Mouse (Mus musculus) liver, embryonic 13.5 days (tissue): ENCODE results near the gene Elfn2. TPM values are rescaled to one million over a fixed set of nuclear protein-coding genes. Genes with fewer than 3 reads are reported as not detected.

Source experiments
- ATAC-seq: fragments of 200-750 bp; cut with Nextera tagmentation; 2 replicates; pipeline ENCODE4 v1.8.0; 2017; ENCODE audit warnings: low read depth, mild to moderate bottlenecking, moderate number of reproducible peaks, moderate library complexity
- DNase-seq: peaks from one replicate; pipeline ENCODE4 v3.0.0; 2022
- H3K27ac ChIP-seq: fragments of 300-500 bp; sonication (generic); 2 replicates; pipeline ENCODE4 v1.5.1; 2015; ENCODE audit warnings: moderate library complexity, mild to moderate bottlenecking, inconsistent platforms
- H3K27me3 ChIP-seq: fragments of 300-500 bp; sonication (generic); 2 replicates; pipeline ENCODE4 v1.6.1; 2015; ENCODE audit warnings: mild to moderate bottlenecking, inconsistent platforms
- H3K36me3 ChIP-seq: fragments of 300-500 bp; sonication (generic); 2 replicates; pipeline ENCODE4 v1.6.1; 2015; ENCODE audit warnings: mild to moderate bottlenecking, inconsistent platforms
- H3K4me1 ChIP-seq: fragments of 300-500 bp; sonication (generic); replicated peaks from 2 replicates; pipeline ENCODE4 v1.6.1; 2015; ENCODE audit warnings: inconsistent platforms
- H3K4me2 ChIP-seq: fragments of 300-500 bp; sonication (generic); 2 replicates; pipeline ENCODE4 v1.6.1; 2015; ENCODE audit warnings: inconsistent platforms, mild to moderate bottlenecking, moderate library complexity
- H3K4me3 ChIP-seq: fragments of 300-500 bp; sonication (generic); replicated peaks from 2 replicates; pipeline ENCODE4 v1.5.1; 2015; ENCODE audit warnings: mild to moderate bottlenecking, inconsistent platforms
- H3K9ac ChIP-seq: fragments of 300-500 bp; sonication (generic); 2 replicates; pipeline ENCODE4 v1.6.1; 2015; ENCODE audit warnings: mild to moderate bottlenecking, inconsistent platforms
- H3K9me3 ChIP-seq: fragments of 300-500 bp; sonication (generic); replicated peaks from 2 replicates; pipeline ENCODE4 v1.6.1; 2016; ENCODE audit warnings: inconsistent platforms
- WGBS: fragments of 180-500 bp; shearing (Covaris S2); methylation state at CpG from one replicate; pipeline ENCODE4 v1.1.7; 2015; ENCODE audit not compliant: insufficient replicate concordance; 5-methylcytosine and 5-hydroxymethylcytosine counted together
- polyA plus RNA-seq: library from polyadenylated mRNA; unstranded; fragments of >200 nt; fragmentation: Nextera tagmentation; extraction: Ambion mirVana; gene quantifications from 2 replicates; pipeline ENCODE4 v1.2.1, GENCODE M21; 2015

Elfn2 gene
- polyA plus RNA-seq, 1 experiment from 2014 or later = 0.01 TPM

GRCm38 (mm10) chr15:78634095-78634737 is 84.4 kb downstream of the Elfn2 start:
- Histone ChIP-seq H3K4me3 (no peak overlapping the region), H3K36me3 (no peaks in the 10 kb centered on the region), H3K4me1 (no peaks in the 10 kb centered on the region), H3K27ac (no peak overlapping the region), H3K9ac (no peak overlapping the region), H3K27me3 (peaks cover 20% of the 10 kb centered on the region), H3K9me3 (no peaks in the 10 kb centered on the region), H3K4me2 (no peak overlapping the region)
- WGBS = 31% methylated on average over 10 of the region's 10 CpGs
- ATAC-seq (no peak), DNase-seq (no peak)

DNA sequence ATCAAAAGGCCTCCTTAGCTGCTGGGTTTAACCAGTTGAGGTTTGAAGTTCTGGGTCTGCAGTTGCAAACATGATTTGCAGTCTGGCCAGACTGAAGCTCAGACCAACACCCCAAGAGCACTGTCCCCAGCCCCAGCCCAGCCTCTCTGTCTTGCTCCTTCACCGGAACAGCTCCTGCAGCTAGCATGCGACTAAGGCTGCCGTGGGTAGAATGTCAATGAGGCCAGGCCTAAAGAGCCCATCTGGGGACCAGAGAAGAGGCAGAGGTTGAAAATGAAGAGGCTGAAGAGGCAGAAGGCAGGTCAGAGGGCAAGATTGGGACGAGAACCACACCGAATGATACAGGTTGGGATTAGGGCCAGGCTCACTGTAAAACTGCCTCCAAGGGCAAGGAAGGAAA is 85.2 kb downstream of the Elfn2 start:
- Histone ChIP-seq H3K27ac (no peak overlapping the region), H3K4me3 (no peak overlapping the region), H3K9ac (no peak overlapping the region), H3K27me3 (peaks cover 12% of the 10 kb centered on the region), H3K4me2 (no peak overlapping the region), H3K9me3 (no peaks in the 10 kb centered on the region), H3K36me3 (no peaks in the 10 kb centered on the region), H3K4me1 (no peaks in the 10 kb centered on the region)
- WGBS = 58% methylated on average over 5 of the region's 5 CpGs
- ATAC-seq = no peak
- DNase-seq = no peak

GRCm38 (mm10) chr15:78632387-78632786 is 86.2 kb downstream of the Elfn2 start:
- no peak overlapping the region for H3K4me3 ChIP-seq
- H3K36me3 ChIP-seq = no peaks in the 10 kb centered on the region
- H3K9ac ChIP-seq = no peak overlapping the region
- H3K4me2 ChIP-seq = no peak overlapping the region
- H3K9me3 ChIP-seq = no peaks in the 10 kb centered on the region
- ATAC-seq (no peak), DNase-seq (no peak)
- WGBS = 36% methylated on average over 2 of the region's 2 CpGs
- peaks cover 7% of the 10 kb centered on the region; the same call in 1 of the 2 replicates for H3K27me3 ChIP-seq
- H3K27ac ChIP-seq = no peak overlapping the region
- H3K4me1 ChIP-seq = no peaks in the 10 kb centered on the region

- Histone ChIP-seq H3K4me3 (no peak overlapping the region), H3K9ac (no peak overlapping the region), H3K27me3 (no peaks in the 10 kb centered on the region), H3K36me3 (no peaks in the 10 kb centered on the region), H3K4me1 (no peaks in the 10 kb centered on the region), H3K4me2 (no peak overlapping the region), H3K9me3 (no peaks in the 10 kb centered on the region), H3K27ac (no peak overlapping the region)
- WGBS = 67% methylated on average over 13 of the region's 13 CpGs
- DNase-seq (no peak), ATAC-seq (no peak)
Measured at GRCm38 (mm10) chr15:78626285-78626684, 92.3 kb downstream of the Elfn2 start.

- Histone ChIP-seq H3K4me3 (no peak overlapping the region), H3K27me3 (no peaks in the 10 kb centered on the region), H3K9ac (no peak overlapping the region), H3K27ac (no peak overlapping the region), H3K36me3 (no peaks in the 10 kb centered on the region), H3K9me3 (no peaks in the 10 kb centered on the region), H3K4me2 (no peak overlapping the region), H3K4me1 (no peaks in the 10 kb centered on the region)
- WGBS = 78% methylated on average over 3 of the region's 3 CpGs
- no peak for ATAC-seq
- no peak for DNase-seq
Measured at GRCm38 (mm10) chr15:78624961-78625360, 93.6 kb downstream of the Elfn2 start.

GRCm38 (mm10) chr15:78624431-78624950 is 94.1 kb downstream of the Elfn2 start:
- Histone ChIP-seq H3K36me3 (no peaks in the 10 kb centered on the region), H3K9ac (no peak overlapping the region), H3K4me2 (no peak overlapping the region), H3K9me3 (no peaks in the 10 kb centered on the region), H3K4me1 (no peaks in the 10 kb centered on the region), H3K4me3 (no peak overlapping the region), H3K27me3 (no peaks in the 10 kb centered on the region), H3K27ac (no peak overlapping the region)
- DNase-seq = no peak
- 52% methylated on average over 13 of the region's 13 CpGs for WGBS
- no peak for ATAC-seq

DNA sequence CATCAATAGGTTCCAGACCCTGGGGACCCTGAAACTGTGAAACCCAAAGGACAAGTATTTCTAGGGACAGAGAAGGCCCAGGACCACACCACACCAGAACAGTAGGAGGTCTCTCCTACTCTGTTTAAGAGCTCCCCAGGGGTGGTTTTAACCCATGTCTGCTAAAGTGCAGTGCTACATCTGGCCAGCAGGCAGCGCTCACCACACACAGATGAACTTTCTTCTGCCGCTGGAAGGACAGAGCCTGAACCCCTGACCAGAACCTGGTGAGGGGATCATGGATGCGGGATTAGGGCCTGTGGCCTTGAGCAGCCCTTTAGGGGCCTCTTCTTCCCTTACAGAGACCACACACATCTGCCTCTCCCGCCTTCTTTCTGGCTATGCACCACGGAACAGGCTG is 95.1 kb downstream of the Elfn2 start:
- DNase-seq (peak; percentile 32), ATAC-seq (no peak)
- Histone ChIP-seq H3K4me3 (no peak overlapping the region), H3K27ac (no peak overlapping the region), H3K36me3 (no peaks in the 10 kb centered on the region), H3K27me3 (no peaks in the 10 kb centered on the region), H3K9ac (no peak overlapping the region), H3K4me1 (no peaks in the 10 kb centered on the region), H3K9me3 (no peaks in the 10 kb centered on the region), H3K4me2 (no peak overlapping the region)
- WGBS = 19% methylated on average over 5 of the region's 5 CpGs

Other genes starting within 250 kb of the Elfn2 start
- 0.23 and 0.35 TPM in 2 replicates for gene Il2rb, start 223.5 kb downstream of the Elfn2 start, polyA plus RNA-seq
- 3.6 and 4.5 TPM in 2 replicates for gene C1qtnf6, start 187.4 kb downstream of the Elfn2 start, polyA plus RNA-seq
- not detected in 2 replicates for gene Sstr3, start 174.1 kb downstream of the Elfn2 start, polyA plus RNA-seq
- 75.2 and 81.2 TPM in 2 replicates for gene Rac2, start 146.0 kb downstream of the Elfn2 start, polyA plus RNA-seq
- 11.9 and 12.5 TPM in 2 replicates for gene Cyth4, start 121.7 kb downstream of the Elfn2 start, polyA plus RNA-seq
- gene Mfng, start 54.7 kb upstream of the Elfn2 start, polyA plus RNA-seq = 7.0 and 7.2 TPM in 2 replicates
- gene Card10, start 84.3 kb upstream of the Elfn2 start, polyA plus RNA-seq = 1.1 and 1.3 TPM in 2 replicates
- gene Cdc42ep1, start 123.9 kb upstream of the Elfn2 start, polyA plus RNA-seq = 9.5 and 10.8 TPM in 2 replicates
- 10.0 and 13.7 TPM in 2 replicates for gene Lgals2, start 136.8 kb upstream of the Elfn2 start, polyA plus RNA-seq
- gene Gga1, start 158.4 kb upstream of the Elfn2 start, polyA plus RNA-seq = 20.7 and 23.7 TPM in 2 replicates
- 0.15 and 0.16 TPM in 2 replicates for gene Gm49510, start 180.9 kb upstream of the Elfn2 start, polyA plus RNA-seq
- 17.7 and 22.2 TPM in 2 replicates for gene Sh3bp1, start 181.0 kb upstream of the Elfn2 start, polyA plus RNA-seq
- gene Pdxp, start 195.1 kb upstream of the Elfn2 start, polyA plus RNA-seq = 6.9 and 7.4 TPM in 2 replicates
- 683 and 710 TPM in 2 replicates for gene Lgals1, start 208.0 kb upstream of the Elfn2 start, polyA plus RNA-seq
- gene Nol12, start 216.2 kb upstream of the Elfn2 start, polyA plus RNA-seq = 45.6 and 48.9 TPM in 2 replicates
- gene Triobp, start 229.0 kb upstream of the Elfn2 start, polyA plus RNA-seq = 12.9 and 18.8 TPM in 2 replicates